Mouse (Mus musculus): Measurements from ENCODE around the gene Phf1.
"Not testable (repeated sequence)": the region's sequence is repeated elsewhere in the genome, so short reads cannot be mapped to it uniquely, and the experiment has no call there.

Phf1 gene

GRCm38 (mm10) chr17:26932839-26933398 is at the start of gene Phf1:
TSS of gene Phf1 (plus strand) at chr17:26933052.
- DNase-seq (ENCODE audit: low read depth): peak; percentile 81

GRCm38 (mm10) chr17:26883585-26883984 is 49.3 kb upstream of the Phf1 start:
- DNase-seq (ENCODE audit: low read depth): no peak

GRCm38 (mm10) chr17:26884995-26885926 is 47.6 kb upstream of the Phf1 start:
- peak; percentile 92 for DNase-seq (ENCODE audit: low read depth)

- DNase-seq (ENCODE audit: low read depth): peak; percentile 72
Observed at GRCm38 (mm10) chr17:26886047-26886749, 46.7 kb upstream of the Phf1 start.

GRCm38 (mm10) chr17:26887926-26888325 is 44.9 kb upstream of the Phf1 start:
- DNase-seq (ENCODE audit: low read depth): no peak

- DNase-seq (ENCODE audit: low read depth): no peak
Observed at GRCm38 (mm10) chr17:26892635-26893375, 40.0 kb upstream of the Phf1 start.

- DNase-seq (ENCODE audit: low read depth): no peak
Observed at GRCm38 (mm10) chr17:26893492-26893891, 39.4 kb upstream of the Phf1 start.

GRCm38 (mm10) chr17:26894342-26894741 is 38.5 kb upstream of the Phf1 start:
- no peak for DNase-seq (ENCODE audit: low read depth)

GRCm38 (mm10) chr17:26895578-26895977 is 37.3 kb upstream of the Phf1 start:
- DNase-seq (ENCODE audit: low read depth): peak; percentile 52

- no peak for DNase-seq (ENCODE audit: low read depth)
Observed at GRCm38 (mm10) chr17:26900916-26901315, 31.9 kb upstream of the Phf1 start.

- DNase-seq (ENCODE audit: low read depth): no peak
Observed at GRCm38 (mm10) chr17:26904320-26904719, 28.5 kb upstream of the Phf1 start.

GRCm38 (mm10) chr17:26907506-26907905 is 25.3 kb upstream of the Phf1 start:
- not testable (repeated sequence) for DNase-seq (ENCODE audit: low read depth)

GRCm38 (mm10) chr17:26915248-26915647 is 17.6 kb upstream of the Phf1 start:
- no peak for DNase-seq (ENCODE audit: low read depth)

- DNase-seq (ENCODE audit: low read depth): peak; percentile 99
Observed at GRCm38 (mm10) chr17:26916711-26917482, 16.0 kb upstream of the Phf1 start, which contains the start of gene Kifc5b. TSS of gene Kifc5b (plus strand) at chr17:26917091.

- not testable (repeated sequence) for DNase-seq (ENCODE audit: low read depth)
Observed at GRCm38 (mm10) chr17:26917560-26917959, 15.3 kb upstream of the Phf1 start.

- no peak for DNase-seq (ENCODE audit: low read depth)
Observed at GRCm38 (mm10) chr17:26918343-26918742, 14.5 kb upstream of the Phf1 start.

- not testable (repeated sequence) for DNase-seq (ENCODE audit: low read depth)
Observed at GRCm38 (mm10) chr17:26919516-26919915, 13.3 kb upstream of the Phf1 start.

- DNase-seq (ENCODE audit: low read depth): not testable (repeated sequence)
Observed at GRCm38 (mm10) chr17:26922368-26922767, 10.5 kb upstream of the Phf1 start.

GRCm38 (mm10) chr17:26925414-26925813 is 7.4 kb upstream of the Phf1 start:
- DNase-seq (ENCODE audit: low read depth): not testable (repeated sequence)

- DNase-seq (ENCODE audit: low read depth): not testable (repeated sequence)
Observed at GRCm38 (mm10) chr17:26931795-26932194, 1.1 kb upstream of the Phf1 start.

GRCm38 (mm10) chr17:26933419-26933818 is 567 bp downstream of the Phf1 start:
- DNase-seq (ENCODE audit: low read depth): no peak

Data from c-Kit-positive CD71-positive TER-119-negative erythroid progenitor cells, embryonic 14.5 days (primary cell).